Mouse (Mus musculus) embryonic facial prominence, embryonic 15.5 days (tissue): ENCODE measurements at regions not wholly inside any gene's neighbourhood (a gene's known extent, or its start where the extent isn't known, plus 50 kb on each side); places are given as distances from the start of the nearest gene placed in this dataset.

Experiments
- ATAC-seq: fragments of 200-750 bp; cut with Nextera tagmentation; 2 replicates; pipeline ENCODE4 v1.8.0; 2017; ENCODE audit warnings: low read depth, moderate TSS enrichment; ENCODE audit not compliant: insufficient number of reproducible peaks, low FRiP score, low TSS enrichment
- H3K27ac ChIP-seq: fragments of 300-500 bp; sonication (generic); replicated peaks from 2 replicates; pipeline ENCODE4 v1.5.1; 2015; ENCODE audit warnings: mild to moderate bottlenecking, inconsistent platforms
- H3K27me3 ChIP-seq: fragments of 300-500 bp; sonication (generic); 2 replicates; pipeline ENCODE4 v1.6.1; 2015; ENCODE audit warnings: inconsistent platforms
- H3K36me3 ChIP-seq: fragments of 300-500 bp; sonication (generic); 2 replicates; pipeline ENCODE4 v1.6.1; 2015; ENCODE audit warnings: mild to moderate bottlenecking, inconsistent platforms
- H3K4me1 ChIP-seq: fragments of 300-500 bp; sonication (generic); 2 replicates; pipeline ENCODE4 v1.6.1; 2015; ENCODE audit warnings: inconsistent platforms
- H3K4me2 ChIP-seq: fragments of 300-500 bp; sonication (generic); replicated peaks from 2 replicates; pipeline ENCODE4 v1.6.1; 2015; ENCODE audit warnings: mild to moderate bottlenecking, inconsistent platforms
- H3K4me3 ChIP-seq: fragments of 300-500 bp; sonication (generic); replicated peaks from 2 replicates; pipeline ENCODE4 v1.5.1; 2015; ENCODE audit warnings: mild to moderate bottlenecking, inconsistent platforms
- H3K9ac ChIP-seq: fragments of 300-500 bp; sonication (generic); 2 replicates; pipeline ENCODE4 v1.6.1; 2015; ENCODE audit warnings: inconsistent platforms
- H3K9me3 ChIP-seq: fragments of 300-500 bp; sonication (generic); replicated peaks from 2 replicates; pipeline ENCODE4 v1.6.1; 2016; ENCODE audit warnings: inconsistent platforms
- WGBS: fragments of 180-500 bp; shearing (Covaris S2); methylation state at CpG from one replicate; pipeline ENCODE4 v1.1.7; 2015; 5-methylcytosine and 5-hydroxymethylcytosine counted together

DNA sequence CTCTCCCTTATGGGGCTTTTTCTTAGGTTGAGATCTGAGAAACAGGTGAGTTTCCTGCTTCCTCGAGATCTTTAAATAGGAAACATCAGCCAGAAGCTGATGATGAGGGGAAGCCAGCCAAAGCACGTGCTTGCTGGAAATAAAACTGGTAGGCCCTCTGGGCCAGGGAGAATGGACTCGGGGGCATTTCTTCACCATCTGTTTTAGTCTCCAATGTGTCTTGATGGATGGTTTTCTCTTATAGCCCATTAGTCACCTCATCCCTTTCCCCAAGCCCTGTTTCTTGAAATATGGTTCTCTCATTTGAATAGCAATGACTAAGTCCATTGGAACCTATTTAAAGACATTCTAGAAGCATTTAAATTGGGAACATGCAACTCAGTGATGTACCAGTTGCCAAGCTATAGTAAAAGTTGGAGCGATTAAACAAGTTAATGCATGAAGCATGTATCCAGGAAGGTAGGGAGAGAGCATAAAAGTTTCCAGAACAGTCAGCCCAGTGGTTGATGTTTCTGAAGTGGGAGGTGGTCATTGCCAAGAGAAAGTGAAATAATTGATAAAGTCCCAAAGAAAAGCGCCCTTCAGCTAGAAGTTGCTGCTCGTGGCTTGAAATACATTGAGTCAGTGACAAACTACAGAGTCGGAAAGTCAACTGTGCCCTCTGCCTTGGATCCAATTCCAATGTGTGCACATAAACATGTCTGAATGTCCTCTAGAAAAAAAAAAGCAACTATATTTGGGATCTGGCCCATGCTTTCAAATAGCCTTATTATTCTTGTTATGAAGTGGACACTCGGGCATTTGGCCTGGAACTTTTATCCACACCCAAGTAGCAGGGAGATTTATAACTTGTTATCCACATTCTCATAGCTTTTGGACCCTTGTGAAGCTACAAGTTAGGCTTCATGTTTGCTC, 589.8 kb downstream of the Ebf1 start:
- no peaks in the 10 kb centered on the region for H3K4me1 ChIP-seq
- no peak overlapping the region for H3K27ac ChIP-seq
- 67% methylated on average over 8 of the region's 8 CpGs for WGBS
- H3K9ac ChIP-seq, result no peak overlapping the region
- no peaks in the 10 kb centered on the region for H3K36me3 ChIP-seq
- H3K9me3 ChIP-seq, result no peaks in the 10 kb centered on the region
- no peaks in the 10 kb centered on the region for H3K27me3 ChIP-seq
- H3K4me3 ChIP-seq, result no peak overlapping the region
- ATAC-seq, result no peak; the same call in 1 of the 2 replicates
- no peak overlapping the region for H3K4me2 ChIP-seq

DNA sequence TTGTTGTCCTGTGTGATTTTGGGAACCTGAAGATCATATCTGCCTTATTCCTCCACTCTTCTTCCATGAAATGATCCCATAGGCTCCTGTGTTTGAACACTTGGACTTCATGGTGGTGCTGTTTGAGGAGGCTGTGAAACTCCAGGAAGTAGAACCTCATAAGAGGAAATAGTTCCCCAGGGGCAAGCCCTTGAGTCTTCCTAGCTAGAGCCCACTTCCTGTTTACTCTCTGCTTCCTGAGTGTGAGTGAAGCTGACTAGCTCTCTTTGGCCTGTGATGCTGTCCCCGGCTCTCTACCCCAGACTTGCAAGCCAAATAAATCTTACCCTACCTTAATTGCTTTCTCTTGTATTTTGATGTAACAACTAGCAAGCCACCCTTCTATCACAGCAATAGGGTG, 597.0 kb downstream of the Ebf1 start:
- Histone ChIP-seq H3K36me3 (no peaks in the 10 kb centered on the region), H3K9ac (no peak overlapping the region), H3K4me1 (no peaks in the 10 kb centered on the region), H3K9me3 (no peaks in the 10 kb centered on the region), H3K4me2 (no peak overlapping the region), H3K27me3 (no peaks in the 10 kb centered on the region), H3K4me3 (no peak overlapping the region), H3K27ac (no peak overlapping the region)
- no peak for ATAC-seq
- 68% methylated on average over 1 of the region's 1 CpGs for WGBS

DNA sequence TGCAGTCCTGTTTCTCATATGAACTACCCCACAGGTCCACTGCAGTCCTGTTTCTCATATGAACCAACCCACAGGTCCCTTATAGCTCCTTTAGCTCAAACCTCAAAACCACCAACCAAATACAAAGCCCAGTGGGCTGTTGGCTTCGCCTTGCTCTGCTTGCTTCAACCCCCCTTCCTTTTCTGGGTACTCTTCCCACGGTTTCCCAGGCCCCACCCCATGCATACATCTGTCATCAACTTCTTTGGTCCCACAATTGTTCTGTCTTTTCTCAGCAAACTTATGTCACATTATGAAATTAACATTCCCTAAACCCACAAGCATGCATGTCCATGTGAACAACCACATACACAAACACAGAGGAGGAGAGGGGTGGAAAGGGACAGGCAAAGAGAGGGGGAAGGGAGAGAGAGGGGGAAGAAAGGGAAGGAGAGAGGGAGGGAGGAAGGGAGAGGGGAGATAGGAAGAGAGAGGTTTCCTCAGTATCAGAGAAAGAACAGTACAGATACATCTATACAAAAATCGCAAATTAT, 599.9 kb downstream of the Ebf1 start:
- Histone ChIP-seq H3K36me3 (no peaks in the 10 kb centered on the region), H3K27ac (no peak overlapping the region), H3K4me1 (peaks cover 6% of the 10 kb centered on the region; the same call in 1 of the 2 replicates), H3K9ac (no peak overlapping the region), H3K27me3 (no peaks in the 10 kb centered on the region), H3K4me2 (no peak overlapping the region), H3K4me3 (no peak overlapping the region), H3K9me3 (no peaks in the 10 kb centered on the region)
- WGBS, result 40% methylated on average over 3 of the region's 3 CpGs
- ATAC-seq, result peak; percentile 51; the same call in 1 of the 2 replicates

DNA sequence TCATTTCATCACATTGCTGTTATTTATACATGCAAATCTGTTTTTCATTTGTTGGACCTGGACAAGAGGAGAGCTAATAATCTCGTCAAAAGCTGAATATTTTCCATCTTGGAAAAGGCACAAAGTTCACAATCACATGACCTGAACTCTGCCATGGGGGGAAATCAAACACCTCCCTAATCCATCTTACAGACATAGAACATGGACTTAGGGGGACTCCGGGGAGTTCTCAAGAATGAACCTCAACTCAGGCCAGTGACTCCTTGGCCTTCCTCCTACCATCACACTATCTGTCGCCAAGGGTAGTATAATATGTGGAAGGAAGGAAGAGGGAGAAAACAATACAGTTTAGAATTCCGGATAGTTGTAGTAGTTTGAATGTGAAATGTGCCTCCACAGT, 602.1 kb downstream of the Ebf1 start:
- WGBS, result 66% methylated on average over 4 of the region's 4 CpGs
- no peak overlapping the region for H3K4me2 ChIP-seq
- H3K9ac ChIP-seq, result no peak overlapping the region
- no peak for ATAC-seq
- H3K27ac ChIP-seq, result no peak overlapping the region
- H3K9me3 ChIP-seq, result no peaks in the 10 kb centered on the region
- H3K36me3 ChIP-seq, result no peaks in the 10 kb centered on the region
- peaks cover 6% of the 10 kb centered on the region; the same call in 1 of the 2 replicates for H3K4me1 ChIP-seq
- no peak overlapping the region for H3K4me3 ChIP-seq
- H3K27me3 ChIP-seq, result no peaks in the 10 kb centered on the region

DNA sequence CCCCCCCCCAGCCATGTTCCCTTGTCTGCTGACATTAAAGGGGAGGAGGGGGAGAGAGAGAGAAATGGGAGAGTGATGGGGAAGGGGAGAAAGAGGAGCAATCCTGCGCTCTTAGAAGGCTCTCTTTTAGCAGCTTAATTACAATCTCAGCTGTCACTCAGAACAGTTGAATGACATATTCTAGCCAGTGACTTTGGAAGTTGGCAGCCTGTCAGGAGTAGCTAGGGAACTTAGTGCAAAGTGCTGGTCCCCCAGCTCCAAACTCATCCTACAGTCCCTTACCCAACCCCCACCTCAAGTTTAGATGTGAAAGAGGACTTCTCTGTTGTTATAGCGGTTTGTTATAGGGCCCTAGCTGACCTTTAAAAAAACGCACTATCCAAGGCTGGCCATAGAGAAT, 604.9 kb downstream of the Ebf1 start:
- Histone ChIP-seq H3K9me3 (no peaks in the 10 kb centered on the region), H3K9ac (no peak overlapping the region), H3K36me3 (no peaks in the 10 kb centered on the region), H3K27me3 (no peaks in the 10 kb centered on the region), H3K27ac (no peak overlapping the region), H3K4me3 (no peak overlapping the region), H3K4me1 (peaks cover 6% of the 10 kb centered on the region; the same call in 1 of the 2 replicates), H3K4me2 (no peak overlapping the region)
- no peak for ATAC-seq
- 63% methylated on average over 3 of the region's 3 CpGs for WGBS

DNA sequence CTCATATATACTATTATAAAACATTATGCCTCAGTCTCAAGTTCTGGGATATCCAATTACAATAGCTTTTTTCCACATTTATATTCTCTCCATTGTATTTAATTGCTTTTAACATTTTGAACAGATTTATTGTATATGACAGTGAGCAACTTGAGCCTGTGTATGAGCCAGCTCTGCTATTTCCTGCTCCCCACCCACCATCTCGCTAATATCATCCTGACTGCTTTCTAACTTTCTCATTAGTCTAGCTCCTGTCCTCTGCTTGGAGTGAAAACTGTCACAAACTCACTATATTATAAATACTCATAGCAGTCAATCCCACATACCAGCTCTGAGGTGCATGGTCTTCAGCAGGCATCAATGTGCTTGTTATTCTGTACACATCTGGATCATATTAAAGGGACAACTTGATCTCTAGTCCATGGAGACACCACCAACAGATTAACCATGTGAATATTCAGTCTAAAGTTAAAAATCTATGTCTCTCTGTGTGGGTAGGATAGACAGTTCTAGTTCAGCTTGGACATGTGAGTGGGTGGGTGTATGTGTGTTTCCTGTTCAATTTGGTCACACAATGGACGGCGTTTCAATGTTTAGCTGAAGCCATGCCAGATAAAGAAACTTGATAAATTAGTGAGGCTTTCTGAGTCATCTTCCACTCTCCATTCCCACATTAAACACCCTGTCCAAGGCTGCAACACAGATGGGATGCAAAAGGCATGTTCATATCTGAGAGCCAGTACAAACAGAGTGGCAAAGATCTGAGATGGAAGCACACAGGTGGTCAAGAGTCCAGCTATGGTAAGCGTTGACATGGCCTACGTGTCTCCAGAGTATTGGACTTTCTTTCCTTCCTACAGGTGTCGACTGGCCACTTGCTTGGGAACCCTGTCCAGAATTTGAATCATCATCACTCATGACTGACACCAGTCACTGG, 616.1 kb upstream of the Clint1 start:
- Histone ChIP-seq H3K4me3 (no peak overlapping the region), H3K4me2 (no peak overlapping the region), H3K9me3 (no peaks in the 10 kb centered on the region), H3K9ac (no peak overlapping the region), H3K36me3 (no peaks in the 10 kb centered on the region), H3K27me3 (no peaks in the 10 kb centered on the region), H3K4me1 (peaks cover 25% of the 10 kb centered on the region), H3K27ac (peak overlapping the region; percentile 49; the same call in 1 of the 2 replicates)
- WGBS, result 60% methylated on average over 6 of the region's 6 CpGs
- ATAC-seq, result peak; percentile 79

DNA sequence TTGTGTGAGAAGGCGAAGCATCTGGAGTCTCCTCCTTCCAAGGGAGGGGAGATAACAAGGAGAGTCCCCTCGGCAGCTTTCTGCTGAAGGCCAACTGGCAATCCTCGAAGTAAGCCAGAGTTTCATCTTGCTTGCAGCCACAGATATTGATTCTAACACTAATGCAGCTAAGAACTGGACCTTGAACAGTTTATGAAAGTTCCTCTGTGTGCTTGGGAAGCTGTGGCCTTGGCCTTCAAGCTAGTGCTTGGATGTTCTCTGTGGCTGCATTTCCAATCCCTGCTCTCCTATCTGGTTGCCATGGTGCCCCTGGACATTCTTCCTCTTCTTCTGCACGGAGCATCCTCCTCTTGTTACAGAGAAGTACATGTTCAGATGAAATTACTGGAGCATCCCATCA, 614.8 kb upstream of the Clint1 start:
- Histone ChIP-seq H3K36me3 (no peaks in the 10 kb centered on the region), H3K4me2 (no peak overlapping the region), H3K4me3 (no peak overlapping the region), H3K9ac (no peak overlapping the region), H3K27me3 (no peaks in the 10 kb centered on the region), H3K4me1 (peaks cover 29% of the 10 kb centered on the region), H3K27ac (no peak overlapping the region), H3K9me3 (no peaks in the 10 kb centered on the region)
- 67% methylated on average over 4 of the region's 4 CpGs for WGBS
- ATAC-seq, result no peak

DNA sequence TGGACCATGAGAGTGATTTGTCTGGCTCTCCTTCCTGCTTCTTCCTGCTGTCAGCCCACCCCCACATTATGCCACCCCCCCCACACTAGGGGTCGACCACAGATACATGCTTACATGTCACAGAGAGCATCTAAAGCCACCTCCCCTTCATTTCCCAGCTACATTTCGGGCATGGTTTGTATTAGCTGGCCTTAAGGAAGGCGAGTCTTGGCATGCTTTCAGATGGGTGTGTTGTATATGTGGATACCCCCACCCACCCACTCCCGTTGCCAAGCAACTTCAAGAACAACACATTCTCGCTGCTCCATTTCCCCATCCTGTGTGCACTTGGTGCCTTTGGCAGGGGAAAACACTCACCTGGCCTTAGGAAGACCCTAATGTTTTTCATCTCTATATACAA, 612.8 kb upstream of the Clint1 start:
- Histone ChIP-seq H3K27me3 (no peaks in the 10 kb centered on the region), H3K9me3 (no peaks in the 10 kb centered on the region), H3K4me1 (peaks cover 29% of the 10 kb centered on the region), H3K27ac (no peak overlapping the region), H3K4me3 (no peak overlapping the region), H3K4me2 (no peak overlapping the region), H3K9ac (no peak overlapping the region), H3K36me3 (no peaks in the 10 kb centered on the region)
- ATAC-seq, result no peak
- WGBS, result 23% methylated on average over 5 of the region's 5 CpGs

DNA sequence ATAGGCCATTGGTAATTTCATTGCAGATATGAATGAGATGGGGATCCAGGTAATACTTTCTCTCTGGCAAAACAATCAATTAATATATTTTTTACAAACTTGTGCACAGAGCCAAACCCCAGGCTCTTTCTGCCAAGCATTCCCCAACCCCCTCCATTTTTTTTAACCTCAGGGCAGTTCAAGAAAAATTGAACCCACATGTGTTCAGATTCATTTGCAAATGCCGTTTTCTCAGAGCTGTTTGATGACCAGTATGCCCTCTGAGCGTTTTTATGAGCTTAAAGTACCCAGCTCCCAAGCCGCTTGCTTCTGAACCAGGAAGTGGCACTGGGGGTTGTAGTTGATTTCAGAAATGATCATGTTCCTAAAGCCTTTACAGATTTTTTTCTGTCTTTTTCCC, 611.4 kb upstream of the Clint1 start:
- no peak overlapping the region for H3K9ac ChIP-seq
- no peaks in the 10 kb centered on the region for H3K9me3 ChIP-seq
- no peaks in the 10 kb centered on the region for H3K36me3 ChIP-seq
- peak overlapping the region; percentile 41; the same call in 1 of the 2 replicates for H3K27ac ChIP-seq
- H3K4me2 ChIP-seq, result no peak overlapping the region
- ATAC-seq, result no peak
- no peak overlapping the region for H3K4me3 ChIP-seq
- peaks cover 29% of the 10 kb centered on the region for H3K4me1 ChIP-seq
- H3K27me3 ChIP-seq, result no peaks in the 10 kb centered on the region
- WGBS, result 26% methylated on average over 3 of the region's 3 CpGs

DNA sequence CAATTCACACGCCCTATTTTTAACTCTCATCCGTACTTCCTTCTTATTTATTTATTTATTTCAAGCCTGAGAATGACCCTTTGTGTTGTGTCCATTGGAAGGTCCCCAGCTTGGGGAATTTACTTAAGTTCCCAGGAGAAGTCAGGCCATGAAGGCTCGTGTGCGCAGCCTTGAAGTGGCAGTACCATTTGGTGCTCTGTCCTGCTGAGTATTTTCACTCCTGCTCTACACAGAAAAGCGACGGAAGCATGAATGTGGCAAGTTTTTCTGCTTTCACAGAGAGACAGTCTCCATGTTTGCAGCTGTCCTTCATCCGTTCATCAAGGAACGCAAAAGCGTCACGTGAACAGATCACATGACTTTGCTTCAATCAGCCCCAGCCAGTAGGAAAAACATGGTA, 610.2 kb upstream of the Clint1 start:
- Histone ChIP-seq H3K9me3 (no peaks in the 10 kb centered on the region), H3K4me2 (no peak overlapping the region), H3K27me3 (no peaks in the 10 kb centered on the region), H3K36me3 (no peaks in the 10 kb centered on the region), H3K27ac (no peak overlapping the region), H3K9ac (no peak overlapping the region), H3K4me1 (peaks cover 24% of the 10 kb centered on the region), H3K4me3 (no peak overlapping the region)
- WGBS, result 73% methylated on average over 10 of the region's 10 CpGs
- no peak for ATAC-seq

DNA sequence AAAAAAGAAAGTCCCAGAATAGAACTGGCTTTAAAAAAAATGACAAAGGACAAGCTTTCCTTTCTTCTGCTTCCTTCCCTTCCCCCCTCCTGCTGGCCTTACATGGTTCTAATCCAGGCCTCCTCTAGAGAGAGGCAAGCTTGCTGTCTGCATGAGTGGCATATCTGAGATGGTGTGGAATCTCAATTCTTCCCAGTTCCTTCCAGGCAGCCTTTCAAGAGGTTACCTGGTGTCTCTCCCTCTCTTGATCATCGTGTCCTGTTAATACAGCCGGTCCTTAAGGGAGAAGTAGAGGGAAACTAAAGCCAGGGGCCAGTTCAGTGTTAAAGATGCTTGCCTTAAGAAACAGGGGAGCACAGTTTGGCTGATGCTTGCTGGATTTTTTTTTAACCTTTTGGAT, 607.1 kb upstream of the Clint1 start:
- Histone ChIP-seq H3K27me3 (no peaks in the 10 kb centered on the region), H3K36me3 (no peaks in the 10 kb centered on the region), H3K4me2 (no peak overlapping the region), H3K27ac (no peak overlapping the region), H3K4me1 (peaks cover 13% of the 10 kb centered on the region; the same call in 1 of the 2 replicates), H3K9me3 (no peaks in the 10 kb centered on the region), H3K9ac (no peak overlapping the region), H3K4me3 (no peak overlapping the region)
- WGBS, result 65% methylated on average over 2 of the region's 2 CpGs
- ATAC-seq, result no peak
